Mouse (Mus musculus) spleen, adult 2 months (tissue): ENCODE results near the gene Il1r1.

Experiments used
- CTCF ChIP-seq: fragments of 200-500 bp; IDR thresholded peaks from 2 replicates; pipeline ENCODE4 v1.5.1; 2011; ENCODE audit warnings: mild to moderate bottlenecking, inconsistent platforms; ENCODE audit not compliant: insufficient read depth, insufficient read length, insufficient replicate concordance; ENCODE audit errors: extremely low read depth
- POLR2A ChIP-seq: fragments of 200-500 bp; IDR thresholded peaks from 2 replicates; pipeline ENCODE4 v1.6.1; 2011; ENCODE audit warnings: low read depth, low read length, inconsistent platforms

- TF ChIP-seq CTCF (no peak), POLR2A (no peak)
Measured at GRCm38 (mm10) chr1:40355904-40356521, 131.1 kb downstream of the Il1r1 start.
